Mouse (Mus musculus): Measurements from ENCODE around the gene Lad1.

The Lad1 gene

GRCm38 (mm10) chr1:135882385-135883109 lies 64.1 kb downstream of the Lad1 start:
- DNase-seq (ENCODE audit: low spot score) = peak; percentile 81

Data from retina, embryonic 14.5 days (tissue).